Mouse (Mus musculus) cerebellum, adult 2 months (tissue): ENCODE measurements at regions not wholly inside any gene's neighbourhood (a gene's known extent, or its start where the extent isn't known, plus 50 kb on each side); places are given as distances from the start of the nearest gene placed in this dataset.

Experiments used
- CTCF ChIP-seq: fragments of 200-500 bp; IDR thresholded peaks from 2 replicates; pipeline ENCODE4 v1.5.1; 2011; ENCODE audit warnings: low read depth, mild to moderate bottlenecking, control low read depth, low read length, moderate library complexity, borderline replicate concordance; ENCODE audit not compliant: insufficient read depth
- POLR2A ChIP-seq: fragments of 200-500 bp; IDR thresholded peaks from 2 replicates; pipeline ENCODE4 v1.6.1; 2011; ENCODE audit warnings: low read length, control low read depth, borderline replicate concordance; ENCODE audit not compliant: insufficient read depth

- TF ChIP-seq POLR2A (no peak), CTCF (no peak)
Measured at GRCm38 (mm10) chr1:75677695-75678094, 131.6 kb downstream of the Slc4a3 start.
